Mouse (Mus musculus) G1E-ER4 (cell line): ENCODE measurements around the gene Samd13. TPM values are rescaled to one million over a fixed set of nuclear protein-coding genes. Genes with fewer than 3 reads are reported as not detected.

Source experiments
- GATA1 ChIP-seq: IDR thresholded peaks from one replicate; pipeline ENCODE4 v1.8.0; 2012; ENCODE audit warnings: low read length, inconsistent platforms
- polyA plus RNA-seq: library from polyadenylated mRNA; stranded (reverse); fragments of >175 nt; gene quantifications from 2 replicates; pipeline ENCODE4 v1.2.3, GENCODE M21; 2012

Samd13 gene
- polyA plus RNA-seq = 0.11 and 0.56 TPM in 2 replicates

GRCm38 (mm10) chr3:146684811-146685675 lies at the start of gene Samd13:
Samd13 (minus strand) TSS chr3:146685592.
- TF ChIP-seq GATA1 = no peak

- no peak for TF ChIP-seq GATA1
These were observed 46.1 kb upstream of the Samd13 start for GRCm38 (mm10) chr3:146731499-146731898.

- TF ChIP-seq GATA1 = no peak
These were observed 37.6 kb upstream of the Samd13 start for GRCm38 (mm10) chr3:146723037-146723436.

GRCm38 (mm10) chr3:146719696-146720095 lies 34.3 kb upstream of the Samd13 start:
- no peak for TF ChIP-seq GATA1

- no peak for TF ChIP-seq GATA1
These were observed 32.9 kb upstream of the Samd13 start for GRCm38 (mm10) chr3:146718251-146718650.

GRCm38 (mm10) chr3:146712305-146712704 lies 26.9 kb upstream of the Samd13 start:
- no peak for TF ChIP-seq GATA1

- TF ChIP-seq GATA1 = no peak
These were observed 26.2 kb upstream of the Samd13 start for GRCm38 (mm10) chr3:146711559-146711958.

GRCm38 (mm10) chr3:146711084-146711483 lies 25.7 kb upstream of the Samd13 start:
- TF ChIP-seq GATA1 = no peak

- TF ChIP-seq GATA1 = no peak
These were observed 23.7 kb upstream of the Samd13 start for GRCm38 (mm10) chr3:146709086-146709485.

GRCm38 (mm10) chr3:146708381-146708780 lies 23.0 kb upstream of the Samd13 start:
- no peak for TF ChIP-seq GATA1

GRCm38 (mm10) chr3:146704099-146704498 lies 18.7 kb upstream of the Samd13 start:
- TF ChIP-seq GATA1 = no peak

- peak; percentile 75 for TF ChIP-seq GATA1
These were observed 14.7 kb upstream of the Samd13 start for GRCm38 (mm10) chr3:146700051-146700450.

GRCm38 (mm10) chr3:146698982-146699381 lies 13.6 kb upstream of the Samd13 start:
- TF ChIP-seq GATA1 = peak; percentile 95

GRCm38 (mm10) chr3:146692547-146692946 lies 7.2 kb upstream of the Samd13 start:
- TF ChIP-seq GATA1 = no peak

- no peak for TF ChIP-seq GATA1
These were observed 1.8 kb upstream of the Samd13 start for GRCm38 (mm10) chr3:146687121-146687725.

GRCm38 (mm10) chr3:146686428-146686827 lies 1.0 kb upstream of the Samd13 start:
- TF ChIP-seq GATA1 = peak; percentile 100

- no peak for TF ChIP-seq GATA1
These were observed 2.3 kb downstream of the Samd13 start for GRCm38 (mm10) chr3:146683095-146683494.
